Mouse (Mus musculus): ENCODE measurements around the gene Ugt2a3.
"Not testable (repeated sequence)": the region's sequence is repeated elsewhere in the genome, so short reads cannot be mapped to it uniquely, and the experiment has no call there.

Ugt2a3 gene

DNA sequence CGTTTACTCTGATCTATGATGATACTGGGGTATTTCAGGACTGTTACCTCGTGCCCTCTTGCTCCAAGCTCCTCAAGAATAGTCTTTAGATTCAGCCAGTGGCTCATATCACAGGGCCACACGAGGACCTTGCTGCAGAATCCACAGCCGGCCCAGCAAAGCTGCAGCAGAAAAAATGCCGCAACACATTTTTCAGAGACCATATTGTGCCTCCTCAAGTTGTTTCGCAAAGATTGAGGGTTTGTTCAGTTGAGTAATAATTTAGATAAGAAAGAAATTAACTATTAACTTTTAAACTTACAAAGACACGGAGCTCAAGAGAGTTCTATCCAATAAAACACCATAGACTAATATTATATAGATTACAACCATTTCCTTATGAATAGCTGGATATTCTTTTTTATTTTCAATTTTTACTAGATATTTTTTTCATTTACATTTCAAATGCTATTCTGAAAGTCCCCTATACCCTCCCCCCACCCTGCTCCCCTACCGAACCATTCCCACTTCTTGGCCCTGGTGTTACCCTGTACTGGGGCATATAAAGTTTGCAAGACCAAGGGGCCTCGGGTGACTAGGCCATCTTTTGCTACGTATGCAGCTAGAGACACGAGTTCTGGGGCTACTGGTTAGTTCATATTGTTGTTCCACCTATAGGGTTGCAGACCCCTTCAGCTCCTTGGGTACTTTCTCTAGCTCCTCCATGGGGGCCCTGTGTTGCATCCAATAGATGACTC is at the start of gene Ugt2a3:
Ugt2a3 (minus strand) TSS at position 235 of the 737 bp plus-strand sequence.
- no peak for DNase-seq (ENCODE audit: low spot score in 2 of 2)

DNA sequence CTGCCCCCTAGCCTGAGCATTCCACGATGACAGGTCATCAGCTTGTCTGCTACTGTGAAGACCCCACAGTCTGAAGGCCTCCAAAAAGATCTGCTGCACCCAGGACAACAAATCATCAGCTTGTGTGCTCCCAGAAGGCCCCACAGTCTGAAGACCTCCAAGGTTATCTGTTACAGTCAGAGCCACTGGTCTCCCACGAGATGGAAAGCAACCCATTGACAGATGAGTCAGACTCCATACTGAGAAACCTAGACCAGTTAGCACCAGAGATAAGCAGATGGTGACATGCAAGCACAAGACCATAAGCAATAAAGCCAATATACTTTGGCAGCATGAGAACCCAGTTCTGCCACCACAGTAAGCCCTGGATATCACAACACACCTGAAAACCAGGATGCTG is 43.2 kb upstream of the Ugt2a3 start:
- no peak for DNase-seq (ENCODE audit: low spot score in 2 of 2)

DNA sequence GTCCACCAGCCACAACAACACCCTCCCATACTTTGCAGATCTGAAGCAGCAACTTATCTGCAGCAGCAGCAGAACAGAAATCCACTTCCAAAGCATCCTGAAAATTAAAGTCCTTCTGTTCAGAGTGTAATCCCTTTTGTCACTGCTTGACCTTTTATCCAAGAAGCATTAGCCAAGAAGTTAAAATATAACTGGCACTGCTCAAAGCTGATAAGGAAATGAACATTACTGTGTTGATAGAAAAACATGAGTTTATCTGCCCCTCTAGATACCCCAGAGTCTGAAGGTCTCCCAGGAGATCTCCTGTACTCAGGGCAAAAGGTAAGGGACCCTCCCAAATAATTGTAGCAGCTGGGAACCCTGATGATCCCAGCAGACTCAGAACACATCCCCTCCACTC is 42.8 kb upstream of the Ugt2a3 start:
- no peak for DNase-seq (ENCODE audit: low spot score in 2 of 2)

DNA sequence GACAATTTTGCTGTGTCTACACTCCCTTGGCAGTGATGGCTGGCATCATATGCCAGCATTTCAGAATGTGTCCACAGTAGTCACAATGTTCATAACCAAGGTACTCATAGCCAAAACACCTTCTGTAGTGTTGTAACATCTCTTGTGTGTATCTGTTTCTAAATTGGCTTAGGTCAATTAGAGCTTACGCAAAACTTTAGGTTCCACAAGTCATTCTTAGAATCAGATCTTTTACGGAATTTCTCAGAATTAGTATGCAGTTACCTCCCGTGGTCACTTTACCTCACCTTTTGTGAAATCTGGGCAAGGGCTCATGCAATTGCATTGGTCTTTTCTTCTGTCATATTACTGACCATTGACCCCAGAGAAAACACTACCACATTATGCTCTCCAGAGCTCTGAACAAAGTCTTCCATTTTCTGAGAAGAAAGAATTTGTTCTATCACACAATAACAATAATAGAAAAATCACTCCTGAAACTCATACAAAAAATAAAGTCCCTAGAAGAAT is 38.9 kb upstream of the Ugt2a3 start:
- DNase-seq (ENCODE audit: low spot score in 2 of 2), result no peak

DNA sequence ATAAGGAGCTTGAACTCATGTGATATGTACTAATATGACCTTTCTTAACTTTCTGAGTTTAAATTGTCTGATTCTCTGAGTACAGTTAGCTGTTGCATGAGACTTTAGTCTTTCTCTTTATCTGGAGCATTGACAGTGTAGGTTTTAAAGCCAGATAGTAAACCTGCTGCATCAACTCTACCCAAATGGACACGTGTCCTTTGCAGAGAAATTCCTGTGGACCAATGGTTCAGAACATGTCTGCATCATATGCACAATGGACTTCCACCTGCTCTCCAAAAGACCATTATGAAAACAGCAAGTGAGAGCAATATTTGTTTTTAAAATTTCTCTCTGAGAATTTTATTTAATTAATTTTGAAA is 36.5 kb upstream of the Ugt2a3 start:
- no peak for DNase-seq (ENCODE audit: low spot score in 2 of 2)

DNA sequence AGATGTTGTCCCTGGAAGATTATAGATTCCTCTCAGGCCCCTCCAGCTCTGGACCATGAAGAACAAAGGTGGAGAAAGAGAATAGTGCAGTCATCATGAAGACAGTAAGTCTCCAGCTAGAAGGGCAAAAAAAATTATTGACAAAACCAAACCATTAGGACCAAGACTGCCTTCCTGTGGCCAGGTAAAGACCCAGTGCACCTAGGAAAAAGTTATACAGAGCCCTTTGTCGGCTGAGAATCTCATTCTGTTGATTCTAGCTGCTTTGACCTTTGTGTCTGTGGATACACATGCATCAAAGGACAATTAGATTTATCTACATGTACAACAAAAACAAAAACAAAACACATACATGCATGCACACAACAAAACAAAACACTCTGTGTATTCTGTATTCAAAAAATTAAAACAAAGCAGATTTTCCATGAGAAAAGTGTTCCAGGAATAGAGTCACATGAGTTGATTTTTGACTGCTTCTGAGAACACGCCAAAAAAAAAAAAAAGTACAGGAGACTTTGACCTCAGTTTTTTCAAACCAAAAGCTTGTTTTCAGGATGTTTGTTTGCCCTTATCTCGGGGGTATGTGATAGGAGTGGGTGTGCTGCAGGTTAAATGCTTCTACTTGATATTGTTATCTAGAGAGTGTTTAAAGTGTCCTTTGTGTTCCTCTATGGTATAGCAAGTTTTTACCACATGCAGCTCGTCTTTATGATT is 36.0 kb upstream of the Ugt2a3 start:
- DNase-seq (ENCODE audit: low spot score in 2 of 2), result not testable (repeated sequence)

DNA sequence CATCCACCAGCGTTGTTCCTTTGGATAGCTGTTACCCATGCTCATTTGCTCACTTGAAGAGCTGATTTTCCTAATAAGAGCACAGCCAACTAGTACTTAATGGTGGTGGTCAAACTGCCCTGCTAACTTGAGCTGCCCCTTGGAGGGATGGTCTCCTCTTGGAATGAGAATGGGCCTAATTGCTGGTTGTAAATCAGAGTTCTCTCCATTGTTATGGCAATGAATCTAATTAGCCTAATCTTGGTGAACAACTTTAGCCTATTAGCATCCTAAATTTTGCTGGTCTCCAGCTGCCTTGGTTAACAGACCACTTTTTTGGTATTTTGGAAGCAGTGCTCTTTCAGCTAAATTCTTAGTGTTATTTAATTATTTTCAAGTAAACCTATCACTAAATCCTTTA is 13.4 kb upstream of the Ugt2a3 start:
- no peak for DNase-seq (ENCODE audit: low spot score in 2 of 2)

DNA sequence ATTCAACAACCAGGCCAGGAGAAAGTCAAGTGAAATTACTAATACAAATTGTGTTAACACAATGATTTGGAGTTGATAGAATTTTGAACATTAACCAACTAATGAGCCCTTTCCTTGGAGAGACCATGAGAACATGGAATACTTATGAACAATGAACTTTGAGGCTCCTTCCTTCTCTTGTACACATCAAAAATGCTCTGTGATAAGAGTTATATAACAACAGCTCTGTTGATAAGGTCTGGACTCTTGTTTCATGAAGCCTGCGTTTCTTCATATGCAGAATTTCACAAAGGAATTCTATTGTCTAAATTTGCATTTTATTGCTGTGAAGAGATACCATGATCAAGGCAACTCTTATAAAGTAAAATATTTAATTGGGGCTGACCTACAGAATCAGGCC is 12.2 kb upstream of the Ugt2a3 start:
- not testable (repeated sequence) for DNase-seq (ENCODE audit: low spot score in 2 of 2)

DNA sequence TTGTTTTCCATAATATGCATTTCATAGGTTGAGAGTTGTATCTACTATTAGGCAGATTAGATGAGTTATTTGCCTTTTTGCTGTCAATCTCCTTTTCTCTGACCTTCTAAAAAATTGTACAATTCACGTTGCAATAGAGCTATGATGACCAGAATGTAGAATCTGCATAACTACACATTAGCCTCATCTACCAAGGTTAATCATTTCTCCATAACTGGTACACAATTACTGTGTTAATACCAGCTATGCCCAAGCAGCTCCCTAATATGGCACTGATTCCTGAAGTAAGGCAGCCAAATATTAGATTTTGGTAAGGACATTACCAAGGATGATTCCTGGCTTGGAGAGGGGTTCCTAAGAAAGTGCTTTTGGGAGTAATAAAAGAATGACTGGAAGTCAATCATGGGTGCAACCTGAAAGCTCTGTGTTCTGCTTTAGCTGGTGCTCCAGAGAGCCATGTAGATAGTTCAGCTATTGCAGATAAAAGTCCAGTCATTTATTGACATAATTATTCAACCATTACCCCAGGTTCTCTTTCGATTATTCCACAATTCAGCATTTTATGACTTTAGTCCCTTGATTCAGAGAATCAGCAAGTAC is 10.6 kb upstream of the Ugt2a3 start:
- not testable (repeated sequence) for DNase-seq (ENCODE audit: low spot score in 2 of 2)

DNA sequence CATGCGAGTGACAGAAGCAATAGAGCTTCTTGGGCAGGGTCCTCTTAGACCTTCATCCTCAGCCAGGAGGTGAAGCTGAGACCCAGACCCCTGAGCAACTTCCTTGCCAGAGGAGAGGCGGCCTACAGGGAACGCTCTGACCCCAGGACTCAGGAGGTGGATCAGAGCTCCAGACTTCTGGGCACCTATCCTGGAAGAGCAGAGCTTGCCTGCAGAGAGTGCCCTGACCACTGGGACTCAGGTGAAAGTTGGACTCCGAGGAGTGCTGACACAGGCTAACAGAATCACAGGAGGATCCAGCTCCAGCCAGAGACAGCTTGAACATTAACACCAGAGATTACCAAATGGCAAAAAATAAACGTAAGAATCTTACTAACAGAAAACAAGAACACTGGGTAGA is 3.5 kb upstream of the Ugt2a3 start:
- DNase-seq (ENCODE audit: low spot score in 2 of 2), result no peak

DNA sequence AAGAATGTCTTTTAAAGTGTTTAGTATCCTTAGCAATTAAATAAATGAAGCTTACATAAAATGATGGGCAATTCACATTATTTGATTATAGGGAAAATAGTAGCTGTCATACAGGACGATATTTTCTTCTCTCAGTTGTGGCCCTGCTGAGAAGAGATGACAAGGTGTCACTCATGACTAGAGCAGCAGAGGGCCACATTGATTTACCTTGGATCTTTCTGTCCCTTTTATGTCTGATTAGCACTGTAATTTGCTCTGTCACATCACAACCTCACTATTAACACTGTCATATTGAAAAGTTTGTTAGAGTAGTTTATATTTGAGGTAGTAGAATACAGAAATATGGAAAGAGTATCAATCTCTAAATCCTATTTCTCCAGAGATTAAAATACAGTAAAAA is 1.8 kb downstream of the Ugt2a3 start:
- no peak for DNase-seq (ENCODE audit: low spot score in 2 of 2)

DNA sequence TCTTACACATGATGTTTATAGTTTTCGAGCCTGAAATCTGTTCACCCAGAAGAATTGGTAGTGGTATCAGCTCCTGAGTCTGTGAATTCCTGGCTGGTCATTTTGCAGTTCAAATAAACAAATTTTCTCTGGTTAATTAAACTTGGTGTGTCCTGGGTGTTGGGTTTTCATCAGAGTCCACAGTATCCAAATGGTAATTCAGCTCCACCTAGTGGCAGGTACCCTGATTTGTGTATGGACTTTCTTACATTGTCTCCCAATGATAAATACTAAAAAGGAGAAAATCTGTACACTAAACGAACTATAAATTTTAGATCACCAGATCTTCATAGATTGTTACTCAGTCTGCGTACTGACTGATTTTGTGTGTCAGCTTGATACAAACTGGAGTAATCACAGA is 3.4 kb downstream of the Ugt2a3 start:
- no peak for DNase-seq (ENCODE audit: low spot score in 2 of 2)

DNA sequence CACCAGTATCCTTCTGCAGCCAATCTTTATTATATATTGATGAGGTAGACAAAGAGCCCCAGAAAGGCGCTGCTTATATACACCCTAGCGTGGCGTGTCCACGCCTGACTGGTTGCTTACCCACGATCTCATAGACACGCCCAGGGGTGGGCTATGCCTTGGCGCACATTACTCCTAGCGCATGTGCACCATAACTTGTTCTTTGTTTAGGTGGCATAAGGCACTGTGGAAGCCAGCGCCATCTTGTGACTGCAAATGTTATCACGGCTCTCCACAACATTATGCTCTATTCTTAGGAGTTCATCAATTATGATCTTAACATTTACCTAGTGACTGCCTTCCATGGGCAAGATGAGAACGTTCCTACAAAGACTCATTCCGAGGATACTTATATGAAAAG is 25.6 kb downstream of the Ugt2a3 start:
- DNase-seq (ENCODE audit: low spot score in 2 of 2), result no peak

DNA sequence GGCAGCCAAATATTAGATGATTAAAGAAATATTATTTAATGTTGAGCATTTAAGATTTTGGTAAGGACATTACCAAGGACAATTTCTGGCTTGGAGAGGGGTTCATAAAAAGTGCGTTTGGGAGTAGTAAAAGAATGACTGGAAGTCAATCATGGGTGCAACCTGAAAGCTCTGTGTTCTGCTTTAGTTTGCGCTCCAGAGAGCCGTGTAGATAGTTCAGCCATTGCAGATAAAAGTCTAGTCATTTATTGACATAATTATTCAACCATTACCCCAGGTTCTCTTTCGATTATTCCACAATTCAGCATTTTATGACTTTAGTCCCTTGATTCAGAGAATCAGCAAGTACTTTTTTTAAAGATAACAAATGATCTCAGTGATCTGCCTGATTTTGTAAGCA is 50.8 kb downstream of the Ugt2a3 start:
- DNase-seq (ENCODE audit: low spot score in 2 of 2), result not testable (repeated sequence)

DNA sequence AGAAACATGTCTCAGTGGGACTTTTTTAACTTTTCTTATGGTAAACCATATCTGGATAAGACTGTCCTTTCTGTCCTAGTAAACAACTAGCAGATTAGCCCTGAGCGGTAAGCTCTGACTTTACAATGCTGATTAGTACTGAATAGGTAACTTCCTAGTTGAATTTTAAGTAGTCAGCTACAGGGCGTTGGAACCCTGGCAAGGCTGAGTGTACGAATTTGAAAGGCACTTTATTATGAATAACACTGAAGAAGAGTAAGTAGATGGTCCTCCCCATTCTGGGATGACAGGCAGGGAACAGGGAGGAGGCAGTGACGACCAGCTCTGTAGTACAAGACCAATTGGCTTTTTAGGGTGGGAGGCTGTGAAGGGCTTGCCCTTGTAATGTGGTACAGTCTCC is 61.0 kb downstream of the Ugt2a3 start:
- not testable (repeated sequence) for DNase-seq (ENCODE audit: low spot score in 2 of 2)

DNA sequence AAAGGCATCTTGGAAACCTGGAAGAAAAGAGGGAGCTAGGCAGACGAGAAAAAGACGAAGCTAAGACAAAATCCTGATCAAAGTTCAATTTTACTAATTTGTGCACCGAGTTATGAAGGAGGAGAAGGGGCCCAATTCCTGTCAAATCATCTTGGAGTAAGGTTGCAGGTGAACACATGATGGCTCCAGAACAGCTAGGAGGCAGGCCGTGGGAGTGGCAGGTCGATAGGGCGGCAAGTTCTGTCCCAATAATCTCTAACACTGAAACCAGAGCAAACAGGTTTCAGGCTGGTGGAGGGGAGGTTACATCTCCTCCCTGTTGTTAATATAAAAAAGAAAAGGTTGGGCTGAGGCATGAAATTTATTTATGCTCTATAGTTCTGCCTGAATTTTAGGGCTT is 61.4 kb downstream of the Ugt2a3 start:
- DNase-seq (ENCODE audit: low spot score in 2 of 2), result no peak
